Mouse (Mus musculus) CH12.LX (cell line): Measurements from ENCODE around the gene Hoxd3. TPM values are rescaled to one million over a fixed set of nuclear protein-coding genes. Genes with fewer than 3 reads are reported as not detected.

Experiments used
- DNase-seq: peaks from one replicate; pipeline ENCODE4 v3.0.0-alpha.2; 2013; ENCODE audit errors: extremely low read depth
- H3K27ac ChIP-seq: 2 replicates; pipeline ENCODE4 v1.5.1; 2012; ENCODE audit warnings: low read depth, mild to moderate bottlenecking, control low read depth, moderate library complexity; ENCODE audit not compliant: insufficient read depth
- H3K27me3 ChIP-seq: replicated peaks from 2 replicates; pipeline ENCODE3; 2012; ENCODE audit warnings: inconsistent platforms
- H3K36me3 ChIP-seq, 2 experiments: replicated peaks in 1 of 2; 2 replicates each; pipeline versions ENCODE3 to v1.6.1; 2012; ENCODE audit warnings: inconsistent platforms in 1 of 2, low read length in 1 of 2, mild to moderate bottlenecking in 1 of 2, mixed read lengths in 1 of 2, moderate library complexity in 1 of 2; ENCODE audit not compliant: control insufficient read depth in 1 of 2, insufficient read depth in 1 of 2
- H3K4me1 ChIP-seq, 2 experiments: 2 replicates each; pipeline ENCODE4 v1.6.1; 2012; ENCODE audit warnings: inconsistent platforms in 1 of 2, moderate library complexity in 1 of 2; ENCODE audit not compliant: insufficient read depth in 2 of 2, control insufficient read depth in 1 of 2
- H3K4me2 ChIP-seq: 2 replicates; pipeline ENCODE4 v1.6.1; 2012; ENCODE audit warnings: low read depth, mild to moderate bottlenecking, control low read depth; ENCODE audit not compliant: poor library complexity, insufficient read depth, severe bottlenecking
- H3K4me3 ChIP-seq, 3 experiments: fragments of 150-350 bp in 1 of 3; sonication (generic) in 1 of 3; replicated peaks in 1 of 3; 2 replicates each; pipeline versions ENCODE3 to v1.5.1; 2011 to 2012; ENCODE audit warnings: low read depth in 2 of 3, low read length in 2 of 3, mild to moderate bottlenecking in 2 of 3, moderate library complexity in 2 of 3, control low read depth in 1 of 3, improper control_type of control experiment in 1 of 3, inconsistent platforms in 1 of 3, mixed read lengths in 1 of 3; ENCODE audit not compliant: poor library complexity in 1 of 3
- H3K79me2 ChIP-seq: replicated peaks from 2 replicates; pipeline ENCODE4 v1.6.1; 2012; ENCODE audit warnings: mild to moderate bottlenecking, moderate library complexity; ENCODE audit not compliant: control insufficient read depth, poor library complexity, insufficient read depth, severe bottlenecking; ENCODE audit errors: extremely low read depth
- H3K9ac ChIP-seq: 2 replicates; pipeline ENCODE4 v1.6.1; 2012; ENCODE audit warnings: low read depth, mild to moderate bottlenecking, control low read depth, moderate library complexity; ENCODE audit not compliant: insufficient read depth
- H3K9me3 ChIP-seq: replicated peaks from 2 replicates; pipeline ENCODE3; 2012; ENCODE audit warnings: low read length, inconsistent platforms, mixed read lengths
- CHD2 ChIP-seq: IDR thresholded peaks from 2 replicates; pipeline ENCODE4 v1.6.1; 2011; ENCODE audit warnings: low read length, improper control_type of control experiment
- CTCF ChIP-seq, 2 experiments: IDR thresholded peaks in 1 of 2; conservative IDR thresholded peaks in 1 of 2; 2 replicates each; pipeline ENCODE4 v1.5.1; 2011 to 2012; ENCODE audit warnings: low read depth in 2 of 2, low read length in 2 of 2, improper control_type of control experiment in 1 of 2, inconsistent platforms in 1 of 2, mild to moderate bottlenecking in 1 of 2, moderate library complexity in 1 of 2
- EP300 ChIP-seq: IDR thresholded peaks from 2 replicates; pipeline ENCODE4 v1.6.1; 2011; ENCODE audit warnings: low read length, improper control_type of control experiment
- ETS1 ChIP-seq: conservative IDR thresholded peaks from 2 replicates; pipeline ENCODE4 v1.6.1; 2012; ENCODE audit warnings: low read depth, mild to moderate bottlenecking, inconsistent platforms, low read length, improper control_type of control experiment, moderate library complexity
- GABPA ChIP-seq: IDR thresholded peaks from 2 replicates; pipeline ENCODE4 v1.6.1; 2012; ENCODE audit warnings: low read depth, low read length, improper control_type of control experiment, inconsistent platforms; ENCODE audit not compliant: insufficient replicate concordance
- HCFC1 ChIP-seq: IDR thresholded peaks from 2 replicates; pipeline ENCODE4 v1.6.1; 2012; ENCODE audit warnings: low read depth, mild to moderate bottlenecking, inconsistent platforms, low read length, improper control_type of control experiment
- IRF4 ChIP-seq: IDR thresholded peaks from 2 replicates; pipeline ENCODE4 v1.6.1; 2014; ENCODE audit warnings: low read depth, mild to moderate bottlenecking, inconsistent platforms, low read length, improper control_type of control experiment
- JUN ChIP-seq: IDR thresholded peaks from 2 replicates; pipeline ENCODE4 v1.6.1; 2011; ENCODE audit warnings: low read depth, mild to moderate bottlenecking, low read length, improper control_type of control experiment, moderate library complexity; ENCODE audit not compliant: insufficient read depth
- JUND ChIP-seq: conservative IDR thresholded peaks from 2 replicates; pipeline ENCODE4 v1.6.1; 2011; ENCODE audit warnings: low read depth, low read length, improper control_type of control experiment
- KAT2A ChIP-seq: IDR thresholded peaks from 2 replicates; pipeline ENCODE4 v1.6.1; 2012; ENCODE audit warnings: low read length, improper control_type of control experiment, inconsistent platforms; ENCODE audit not compliant: insufficient replicate concordance
- MAFK ChIP-seq: IDR thresholded peaks from 2 replicates; pipeline ENCODE4 v1.6.1; 2011; ENCODE audit warnings: low read length, improper control_type of control experiment; ENCODE audit not compliant: insufficient replicate concordance
- MAX ChIP-seq: IDR thresholded peaks from 2 replicates; pipeline ENCODE4 v1.6.1; 2011; ENCODE audit warnings: low read length, improper control_type of control experiment
- MAZ ChIP-seq: IDR thresholded peaks from 2 replicates; pipeline ENCODE4 v1.6.1; 2012; ENCODE audit warnings: low read depth, mild to moderate bottlenecking, inconsistent platforms, low read length, improper control_type of control experiment, moderate library complexity
- MEF2A ChIP-seq: IDR thresholded peaks from 2 replicates; pipeline ENCODE4 v1.6.1; 2014; ENCODE audit warnings: low read depth, mild to moderate bottlenecking, inconsistent platforms, low read length, improper control_type of control experiment, borderline replicate concordance
- MXI1 ChIP-seq: IDR thresholded peaks from 2 replicates; pipeline ENCODE4 v1.6.1; 2011; ENCODE audit warnings: mild to moderate bottlenecking, low read depth, low read length, improper control_type of control experiment
- MYC ChIP-seq: IDR thresholded peaks from 2 replicates; pipeline ENCODE4 v1.6.1; 2011; ENCODE audit warnings: low read depth, mild to moderate bottlenecking, improper control_type of control experiment, low read length
- RAD21 ChIP-seq: IDR thresholded peaks from 2 replicates; pipeline ENCODE4 v1.6.1; 2011; ENCODE audit warnings: low read depth, mild to moderate bottlenecking, low read length, improper control_type of control experiment, moderate library complexity
- RCOR1 ChIP-seq: conservative IDR thresholded peaks from 2 replicates; pipeline ENCODE4 v1.6.1; 2012; ENCODE audit warnings: low read depth, mild to moderate bottlenecking, inconsistent platforms, low read length, improper control_type of control experiment
- TBP ChIP-seq: conservative IDR thresholded peaks from 2 replicates; pipeline ENCODE4 v1.6.1; 2011; ENCODE audit warnings: low read depth, low read length, improper control_type of control experiment
- TCF12 ChIP-seq: IDR thresholded peaks from 2 replicates; pipeline ENCODE4 v1.6.1; 2014; ENCODE audit warnings: low read depth, mild to moderate bottlenecking, inconsistent platforms, low read length, improper control_type of control experiment
- USF2 ChIP-seq: conservative IDR thresholded peaks from 2 replicates; pipeline ENCODE4 v1.6.1; 2011; ENCODE audit warnings: low read depth, low read length, improper control_type of control experiment
- ZC3H11A ChIP-seq: IDR thresholded peaks from 2 replicates; pipeline ENCODE4 v1.6.1; 2012; ENCODE audit warnings: low read depth, mild to moderate bottlenecking, inconsistent platforms, low read length, improper control_type of control experiment
- ZKSCAN1 ChIP-seq: IDR thresholded peaks from 2 replicates; pipeline ENCODE4 v1.6.1; 2012; ENCODE audit warnings: low read depth, inconsistent platforms, low read length, improper control_type of control experiment, borderline replicate concordance
- ZNF384 ChIP-seq: IDR thresholded peaks from 2 replicates; pipeline ENCODE4 v1.6.1; 2012; ENCODE audit warnings: low read depth, low read length, improper control_type of control experiment, inconsistent platforms
- dilution Hi-C: fragments of 300-500 bp; cut with MboI; formaldehyde crosslinking; loops from 2 replicates; pipeline ENCODE4 v1.14.3; 2020; ENCODE audit warnings: low sequenced_read_pairs; ENCODE audit not compliant: extremely low pct_unique_long_range_greater_than_20kb, extremely low pct_ligation_motif_present
- in situ Hi-C: fragments of 300-500 bp; cut with MboI; formaldehyde crosslinking; loops from 3 replicates; pipeline ENCODE4 v1.14.3; 2019; ENCODE audit warnings: low sequenced_read_pairs, low pct_ligation_motif_present, low pct_unique_long_range_greater_than_20kb, mixed read lengths
- polyA plus RNA-seq: library from polyadenylated mRNA; unstranded; fragments of >175 nt; gene quantifications from 2 replicates; pipeline ENCODE4 v1.2.1, GENCODE M21; 2012; ENCODE audit warnings: low read depth; ENCODE audit not compliant: insufficient read length
- total RNA-seq, 2 experiments: library from RNA; depleted of rRNA; stranded (reverse); fragments of 300-350 nt in 1 of 2; fragments of >200 nt in 1 of 2; gene quantifications; 2 replicates each; pipeline ENCODE4 v1.2.3; 2012 to 2014

Hoxd3 gene
- total and polyA plus RNA-seq, 3 experiments = 0.12 to 1.1 TPM; not detected in 1

GRCm38 (mm10) chr2:74674881-74675665, 36.7 kb upstream of the Hoxd3 start, which contains the start of gene Hoxd12:
Gene Hoxd12 (plus strand): TSS chr2:74675013.
- Histone ChIP-seq H3K36me3 (no peaks in the 10 kb centered on the region), H3K9me3 (peaks cover 5% of the 10 kb centered on the region), H3K9ac (no peak within 1 kb of the TSS), H3K4me2 (no peak within 1 kb of the TSS), H3K79me2 (no peaks in the 10 kb centered on the region), H3K27ac (no peak within 1 kb of the TSS), H3K27me3 (no peaks in the 10 kb centered on the region), H3K4me3 (no peak within 1 kb of the TSS), H3K4me1 (0 out of 4 replicates have a peak, but pooled peaks cover 0 to 5% of the 10 kb centered on the region in 2 experiments)
- dilution Hi-C loops = no loop called here
- no peak for TF ChIP-seq MYC
- TF ChIP-seq ZKSCAN1 = no peak
- TF ChIP-seq CTCF (conservative IDR thresholded peaks at IDR 0.05 in 1 of 2, IDR thresholded peaks at IDR 0.05 in 1 of 2; ENCODE audit: low read depth in 2 of 2, low read length in 2 of 2) = no peak
- TF ChIP-seq TBP = no peak
- no peak for TF ChIP-seq RCOR1
- no peak for TF ChIP-seq EP300
- no peak for TF ChIP-seq ETS1
- TF ChIP-seq ZNF384 = no peak
- no peak for TF ChIP-seq TCF12
- TF ChIP-seq HCFC1 = no peak
- TF ChIP-seq USF2 = no peak
- TF ChIP-seq MAX = no peak
- TF ChIP-seq GABPA = no peak
- TF ChIP-seq MEF2A = no peak
- in situ Hi-C loops = loop anchor here (25.0 kb wide), 2 partner anchors 637 to 1088 kb away; partner anchors contain the start of gene Chrna1
- DNase-seq = no peak

GRCm38 (mm10) chr2:74675666-74676282, 36.0 kb upstream of the Hoxd3 start:
- Histone ChIP-seq H3K9me3 (peaks cover 9% of the 10 kb centered on the region), H3K79me2 (no peaks in the 10 kb centered on the region), H3K4me3 (no peak overlapping the region), H3K9ac (no peak overlapping the region), H3K4me2 (no peak overlapping the region), H3K27ac (no peak overlapping the region), H3K36me3 (no peaks in the 10 kb centered on the region), H3K27me3 (no peaks in the 10 kb centered on the region), H3K4me1 (0 out of 4 replicates have a peak, but pooled peaks cover 0 to 5% of the 10 kb centered on the region in 2 experiments)
- in situ Hi-C loops = loop anchor here (25.0 kb wide), 1 partner anchor 637 kb away; no protein-coding TSS in a partner anchor
- DNase-seq = no peak
- dilution Hi-C loops = no loop called here
- TF ChIP-seq KAT2A (no peak), MXI1 (no peak), MAFK (no peak), CTCF (conservative IDR thresholded peaks at IDR 0.05 in 1 of 2, IDR thresholded peaks at IDR 0.05 in 1 of 2; ENCODE audit: low read depth in 2 of 2, low read length in 2 of 2) (no peak), ZC3H11A (no peak), CHD2 (no peak), EP300 (no peak), GABPA (no peak), JUND (no peak), HCFC1 (no peak), MAZ (no peak), RAD21 (no peak), IRF4 (no peak), MYC (no peak), JUN (no peak), MAX (no peak), RCOR1 (no peak)
